Mouse (Mus musculus): ENCODE results near the gene Syngr2.

Syngr2 gene

GRCm38 (mm10) chr11:117809407-117810311, at the start of gene Syngr2, which contains the start of gene Gm20708:
Gene Syngr2 (plus strand): TSS chr11:117809668.
Gene Gm20708 (plus strand): TSS chr11:117809668.
- peak; percentile 52 for DNase-seq

- no peak for DNase-seq
Measured at GRCm38 (mm10) chr11:117760374-117761119, 48.9 kb upstream of the Syngr2 start.

- no peak for DNase-seq
Measured at GRCm38 (mm10) chr11:117761801-117762200, 47.7 kb upstream of the Syngr2 start.

GRCm38 (mm10) chr11:117762246-117762645, 47.2 kb upstream of the Syngr2 start:
- DNase-seq = no peak

GRCm38 (mm10) chr11:117764319-117764718, 45.1 kb upstream of the Syngr2 start:
- no peak for DNase-seq

- DNase-seq = no peak
Measured at GRCm38 (mm10) chr11:117765361-117765760, 44.1 kb upstream of the Syngr2 start.

- no peak for DNase-seq
Measured at GRCm38 (mm10) chr11:117766275-117766674, 43.2 kb upstream of the Syngr2 start.

- no peak for DNase-seq
Measured at GRCm38 (mm10) chr11:117768725-117769682, 40.5 kb upstream of the Syngr2 start.

- no peak for DNase-seq
Measured at GRCm38 (mm10) chr11:117769683-117770047, 39.8 kb upstream of the Syngr2 start.

- no peak for DNase-seq
Measured at GRCm38 (mm10) chr11:117770407-117770806, 39.1 kb upstream of the Syngr2 start.

- no peak for DNase-seq
Measured at GRCm38 (mm10) chr11:117772352-117772751, 37.1 kb upstream of the Syngr2 start.

GRCm38 (mm10) chr11:117774925-117775324, 34.5 kb upstream of the Syngr2 start:
- DNase-seq = no peak

GRCm38 (mm10) chr11:117775540-117775939, 33.9 kb upstream of the Syngr2 start:
- no peak for DNase-seq

GRCm38 (mm10) chr11:117776085-117776792, 33.2 kb upstream of the Syngr2 start:
- DNase-seq = no peak

- DNase-seq = no peak
Measured at GRCm38 (mm10) chr11:117777111-117777510, 32.4 kb upstream of the Syngr2 start.

GRCm38 (mm10) chr11:117778031-117778430, 31.4 kb upstream of the Syngr2 start:
- DNase-seq = no peak

GRCm38 (mm10) chr11:117778851-117779433, 30.5 kb upstream of the Syngr2 start:
- no peak for DNase-seq

GRCm38 (mm10) chr11:117779434-117780198, 29.9 kb upstream of the Syngr2 start:
- DNase-seq = no peak

GRCm38 (mm10) chr11:117780199-117780515, 29.3 kb upstream of the Syngr2 start:
- no peak for DNase-seq

- no peak for DNase-seq
Measured at GRCm38 (mm10) chr11:117780582-117781111, 28.8 kb upstream of the Syngr2 start.
